Mouse (Mus musculus) yolk sac, embryonic 10.5 days (tissue): ENCODE results near the gene Aldob.
A peak's percentile ranks its signal among the peaks of the same experiment; 100 is the strongest.

ENCODE experiments used
- DNase-seq: peaks from one replicate; pipeline ENCODE4 v3.0.0-alpha.2; 2017; ENCODE audit warnings: low spot score

Aldob gene

DNA sequence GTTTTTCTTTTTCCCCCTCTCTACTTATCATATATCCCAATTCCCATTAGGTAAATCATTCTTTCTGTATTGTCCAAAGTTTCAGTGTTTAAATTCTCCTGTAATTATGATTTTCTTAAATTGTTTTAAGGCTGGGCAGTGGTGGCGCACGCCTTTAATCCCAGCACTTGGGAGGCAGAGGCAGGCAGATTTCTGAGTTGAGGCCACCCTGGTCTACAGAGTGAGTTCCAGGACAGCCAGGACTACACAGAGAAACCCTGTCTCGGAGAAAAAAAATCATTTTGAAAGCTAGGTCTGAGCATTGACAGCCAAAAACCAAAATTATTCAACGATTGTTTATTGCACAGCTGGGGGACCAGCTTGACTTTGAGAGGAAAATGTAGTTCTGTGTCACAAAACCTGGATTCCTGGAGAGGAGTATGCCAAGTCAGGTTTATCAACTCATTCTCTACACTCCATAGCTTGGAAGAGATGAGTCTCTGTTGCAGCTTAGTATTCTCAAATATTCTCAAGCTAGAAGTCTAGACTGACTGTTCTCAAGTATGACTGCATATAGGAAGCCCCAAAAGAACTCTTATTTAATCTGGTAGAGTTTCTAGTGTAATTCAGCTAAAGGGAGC lies 13.6 kb downstream of the Aldob start:
- DNase-seq: no peak

DNA sequence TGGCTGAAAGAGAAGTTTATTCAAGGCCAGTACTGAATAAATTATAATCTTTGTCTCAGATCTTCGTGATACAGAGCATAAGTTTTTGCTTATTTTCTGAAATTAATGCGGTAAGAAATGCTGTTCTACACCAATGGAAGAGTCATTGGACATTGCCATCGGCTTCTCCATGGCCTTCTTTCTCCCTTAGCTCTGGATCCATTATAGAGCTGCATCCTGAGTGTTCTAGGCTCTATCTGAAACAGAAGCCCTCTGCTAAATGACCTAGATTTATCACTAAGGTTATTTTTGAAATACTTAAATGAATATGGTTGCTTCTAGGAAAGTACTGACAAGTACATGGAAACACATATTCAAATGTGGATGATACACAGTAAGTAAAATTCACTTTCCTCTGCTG lies 14.3 kb downstream of the Aldob start:
- DNase-seq: no peak

DNA sequence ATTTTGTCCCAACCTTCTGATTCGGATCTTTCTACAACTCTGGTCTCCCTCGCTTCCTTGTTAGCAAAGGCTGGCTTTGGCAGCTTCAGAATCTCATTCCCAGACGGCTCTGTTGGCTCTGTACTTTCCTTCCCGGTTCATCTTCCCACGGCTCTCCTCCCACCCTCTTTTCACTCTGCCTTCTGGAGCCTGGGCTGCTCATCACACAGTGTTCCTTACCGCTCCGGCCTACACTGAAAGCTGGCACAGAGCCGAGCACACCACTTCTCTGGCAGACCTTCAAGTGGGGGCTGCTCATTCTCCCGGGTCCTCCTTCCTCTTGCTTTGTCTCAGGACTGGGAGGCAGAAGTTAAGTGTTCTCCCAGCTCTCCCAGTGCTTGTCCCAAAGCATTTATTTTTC lies 26.8 kb downstream of the Aldob start:
- DNase-seq: no peak

DNA sequence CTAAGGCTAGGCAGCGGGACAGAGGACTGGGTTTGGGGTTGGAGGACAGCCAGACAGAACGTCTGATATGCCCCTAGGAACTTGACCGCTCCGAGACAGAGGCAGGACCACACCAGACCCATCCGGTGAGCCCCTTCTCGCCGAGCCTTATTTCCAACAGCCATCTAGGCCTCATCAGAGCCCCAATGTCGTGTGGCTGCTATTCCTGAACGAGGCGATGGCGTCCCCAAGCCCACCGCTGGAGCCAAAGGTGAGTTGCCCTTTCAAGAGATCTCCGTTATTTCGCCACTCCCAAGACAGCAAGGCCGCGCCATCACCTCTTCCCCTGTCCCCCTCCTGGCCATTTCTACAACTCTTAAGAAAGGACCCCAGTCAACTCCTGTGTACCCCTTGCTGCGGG lies 28.0 kb downstream of the Aldob start:
- no peak for DNase-seq

DNA sequence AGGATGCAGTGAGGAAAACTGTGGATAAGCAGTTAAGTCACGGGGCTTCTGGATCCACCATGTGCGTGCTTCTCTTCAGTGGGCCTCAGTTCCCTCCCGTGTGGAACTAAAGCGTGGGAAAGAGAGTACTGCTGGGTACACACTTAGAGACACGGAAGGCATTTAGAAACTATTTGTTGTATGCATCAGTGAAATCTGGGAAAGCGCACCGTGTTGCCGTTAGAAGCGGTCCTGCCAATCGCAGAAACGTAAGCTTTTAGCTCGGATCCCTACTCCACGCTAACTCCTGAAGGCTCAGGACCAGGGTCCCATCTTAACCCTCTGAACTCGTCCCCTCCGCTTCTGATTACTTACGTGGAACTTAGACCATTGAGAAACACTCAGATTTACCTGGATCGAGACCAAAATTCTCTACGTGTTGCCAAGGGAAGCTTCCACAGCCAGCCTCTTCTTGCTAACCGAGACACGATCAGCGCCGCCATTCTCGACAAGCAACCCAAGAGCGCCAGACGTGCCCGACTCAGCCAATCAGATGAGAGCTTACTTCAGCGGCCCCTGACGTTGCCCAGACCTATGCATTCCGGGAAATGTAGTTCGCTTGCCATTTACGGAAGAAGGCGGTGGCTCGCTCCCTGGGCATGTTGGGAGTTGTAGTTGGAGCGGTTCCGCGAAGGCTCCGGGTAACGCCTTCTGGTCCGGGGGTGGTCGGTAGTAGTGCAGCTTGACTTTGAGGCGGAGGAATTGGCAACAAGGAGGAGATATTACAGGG lies 28.6 kb downstream of the Aldob start, which contains the start of the genes Mrpl50 and Zfp189:
TSS of gene Mrpl50 (minus strand) at position 522 of the 769 bp plus-strand sequence.
TSS of gene Zfp189 (plus strand) at position 605 of the 769 bp plus-strand sequence.
- peak; percentile 96 for DNase-seq

DNA sequence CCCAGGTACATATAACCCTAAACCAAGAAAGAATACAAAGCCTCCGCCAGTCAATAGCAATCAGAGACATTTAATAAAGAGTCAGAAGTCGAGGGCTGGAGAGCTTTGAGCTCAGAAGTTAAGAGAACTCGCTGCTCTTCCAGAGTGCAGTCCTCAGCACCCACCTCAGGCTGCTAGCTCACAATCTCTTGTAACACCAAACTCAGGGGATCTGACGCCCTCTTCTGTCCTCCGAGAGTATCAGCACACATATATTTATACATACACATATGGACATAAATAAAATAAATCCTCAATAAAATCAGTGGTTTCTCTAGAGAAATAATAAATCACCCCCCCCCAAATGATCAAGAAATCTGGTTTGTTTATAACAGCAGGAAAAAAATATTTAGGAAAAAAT lies 29.9 kb downstream of the Aldob start:
- DNase-seq: no peak

DNA sequence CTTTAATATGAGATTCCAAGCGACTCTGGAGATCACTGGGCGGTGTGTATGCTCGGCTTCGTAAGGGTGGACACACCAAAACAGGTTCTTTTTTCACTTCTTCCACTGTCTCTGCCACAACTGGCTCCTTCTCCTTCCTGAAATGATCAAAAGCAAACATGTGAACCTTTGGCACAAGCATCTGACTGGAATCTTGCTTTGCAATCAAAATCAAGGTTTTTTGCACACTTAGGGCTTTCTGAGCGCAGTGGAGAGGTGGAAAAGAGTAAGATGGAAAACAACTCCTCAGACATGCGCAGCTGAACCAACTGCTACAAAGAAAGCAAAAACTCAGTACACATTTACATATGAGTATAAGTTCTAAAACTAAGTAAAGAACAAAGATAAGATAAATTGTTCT lies 34.9 kb downstream of the Aldob start:
- no peak for DNase-seq

DNA sequence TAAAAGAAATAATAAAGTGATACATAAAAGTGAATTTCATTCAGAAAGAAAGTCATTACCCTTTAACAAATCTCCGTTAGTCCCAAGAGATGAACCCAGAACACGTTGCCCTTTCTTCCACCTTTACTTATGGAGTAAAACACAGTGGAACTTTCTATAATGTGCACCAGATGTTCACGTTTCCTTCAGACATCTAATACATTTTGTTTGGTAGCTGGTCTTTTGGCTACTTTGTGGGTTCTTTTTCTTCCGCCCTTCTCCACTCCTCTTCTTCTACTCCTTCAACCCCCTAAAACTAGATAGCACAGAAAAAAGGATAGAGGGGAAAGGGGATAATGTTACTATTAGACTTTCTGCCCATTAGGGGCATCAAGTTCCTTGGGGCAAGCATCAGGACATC lies 36.7 kb downstream of the Aldob start:
- no peak for DNase-seq

DNA sequence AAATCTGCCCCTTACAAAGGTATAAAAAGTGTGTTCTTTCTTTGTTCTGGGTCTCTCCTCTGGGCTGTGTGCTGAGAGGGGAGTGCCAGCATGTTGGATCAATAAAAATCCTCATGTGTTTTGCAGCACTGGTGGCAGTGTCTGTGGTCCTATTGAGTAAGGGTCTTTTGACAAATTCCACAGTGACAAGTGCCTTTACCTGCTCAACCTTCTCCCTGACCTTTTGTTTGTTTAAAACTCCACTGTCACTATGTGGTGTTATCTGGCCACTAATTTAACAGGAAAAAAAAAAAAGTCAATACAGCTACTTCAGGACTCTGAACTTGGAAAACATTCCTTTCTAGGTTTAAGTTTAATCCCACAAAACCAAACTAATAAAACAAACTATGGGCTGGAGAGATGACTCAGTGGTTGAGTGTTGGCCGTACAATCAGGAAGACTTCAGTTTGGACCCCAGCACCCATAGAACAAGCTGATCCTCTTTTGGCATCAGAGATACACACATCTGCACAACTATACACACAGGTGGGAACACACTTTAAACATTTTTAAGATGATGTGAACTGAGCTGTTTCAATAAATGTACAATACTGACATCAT lies 39.0 kb downstream of the Aldob start:
- DNase-seq: peak; percentile 33

DNA sequence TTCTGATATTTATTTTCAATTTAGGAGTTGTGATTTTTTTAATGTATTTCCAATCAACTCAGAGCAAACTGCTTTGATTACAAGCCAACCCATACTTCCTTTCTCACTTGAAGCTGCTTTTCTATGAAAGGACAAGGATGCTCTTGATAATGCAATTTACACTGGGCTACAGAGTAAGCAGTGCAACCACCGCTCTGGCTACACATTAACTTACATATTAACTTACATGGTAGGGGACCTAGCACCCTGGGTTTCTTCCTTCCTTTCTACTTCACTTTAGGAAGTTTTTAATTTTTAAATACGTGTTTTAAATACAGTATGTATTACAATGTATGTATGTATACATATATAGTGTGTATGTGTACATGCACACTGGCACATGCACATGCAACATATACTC lies 40.2 kb downstream of the Aldob start:
- no peak for DNase-seq

DNA sequence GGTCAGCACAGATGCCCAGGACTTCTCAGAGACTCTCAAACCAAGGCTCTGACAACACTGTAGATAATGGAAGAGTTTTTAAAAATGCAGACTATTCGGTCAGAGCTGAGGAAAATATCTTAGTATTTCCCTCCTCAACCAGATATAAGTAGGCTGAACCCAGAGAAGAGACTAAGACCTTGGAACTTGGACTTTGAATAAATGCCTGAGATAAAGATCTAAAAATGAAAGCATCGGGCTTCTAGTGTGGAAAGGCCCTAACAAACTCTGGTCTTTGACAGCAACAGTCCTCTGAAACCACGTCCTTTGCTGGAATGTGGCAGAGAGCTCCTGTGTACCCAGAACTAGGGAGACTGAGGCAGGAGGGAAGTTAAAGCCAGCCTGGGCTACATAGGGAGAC lies 43.0 kb downstream of the Aldob start, which contains the start of gene Baat:
TSS of gene Baat (minus strand) at position 172 of the 400 bp plus-strand sequence.
- no peak for DNase-seq

DNA sequence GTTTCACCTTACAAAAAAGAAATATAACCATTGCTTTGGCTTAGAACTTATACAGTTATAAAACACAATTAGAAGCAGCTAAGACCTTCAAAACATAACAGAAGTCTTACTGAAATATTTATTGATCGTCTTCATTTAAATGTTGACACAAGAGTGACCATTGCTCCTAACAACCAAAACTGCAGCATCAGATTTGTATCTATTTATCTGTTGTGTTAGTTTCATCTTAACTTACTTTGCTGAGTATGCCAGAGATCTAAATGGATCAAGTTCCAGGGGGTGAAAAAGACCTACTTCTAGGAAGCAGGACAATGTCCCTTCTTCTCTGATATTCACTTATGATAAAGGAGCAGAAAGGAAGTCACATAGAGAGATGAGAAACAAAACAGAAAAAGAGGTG lies 45.8 kb downstream of the Aldob start:
- DNase-seq: no peak
